Comparison of ENCODE assay signal across 8 mouse cellular contexts in genomic region chr1:135700605-135701004, GRCm38 (mm10). TPM values are rescaled to one million over a fixed set of nuclear protein-coding genes. Genes with fewer than 3 reads are reported as not detected.
DNase-seq lines count a peak whose midpoint lies in the region; ATAC-seq and TF ChIP-seq lines count a peak whose summit lies in the region.

No protein-coding gene starts in this region.

- H3K27me3 ChIP-seq in E14TG2a.4 (ENCODE audit: insufficient read depth, low read length): peaks cover 29% of the 10 kb centered on the region

- peak; percentile 57 for TF ChIP-seq CTCF in E14TG2a.4 (conservative IDR thresholded peaks at IDR 0.05; ENCODE audit: low read length)

- peak; percentile 79 for ATAC-seq in hematopoietic stem cell, adult 5-6 weeks (replicated peaks in 1 of 2; ENCODE audit: insufficient read depth in 1 of 2, low FRiP score in 2 of 2, low TSS enrichment in 1 of 2, low read depth in 1 of 2, poor library complexity in 2 of 2, severe bottlenecking in 2 of 2)

- H3K9me3 ChIP-seq in E14TG2a.4 (ENCODE audit: low read length): peaks cover 3% of the 10 kb centered on the region; the same call in 1 of the 2 replicates

- H3K36me3 ChIP-seq in E14TG2a.4 (ENCODE audit: insufficient read depth, low read length): no peaks in the 10 kb centered on the region

- peaks cover 26% of the 10 kb centered on the region for H3K4me1 ChIP-seq in E14TG2a.4 (replicated peaks; ENCODE audit: low read depth, low read length)

- peak; percentile 77 to 85 for DNase-seq in adrenal gland, postnatal 36 days
- peak; percentile 60 for DNase-seq in fibroblast of lung, adult 2 months (ENCODE audit: low read depth)
- DNase-seq in left cerebral cortex, adult 11 months (ENCODE audit: low spot score): peak; percentile 62
- peak; percentile 56 to 74 for DNase-seq in lung, postnatal 4 days
- DNase-seq in right cerebral cortex, postnatal 10 days (ENCODE audit: low spot score in 2 of 2): peak; percentile 68 to 87
- DNase-seq in urinary bladder, postnatal 4 days (ENCODE audit: low spot score in 2 of 2): peak; percentile 56 to 78

- no peak overlapping the region for H3K4me3 ChIP-seq in E14TG2a.4 (replicated peaks; ENCODE audit: low read length)

RNA-seq across cellular contexts. Expression of gene Csrp1, which starts 19.3 kb away (rescaled TPM):
- 10 to 100 TPM; 73.3 to 99.3 TPM for total RNA-seq in adrenal gland, postnatal 36 days (2021)
- 148 and 162 TPM in 2 replicates for total RNA-seq in hematopoietic stem cell, adult 5-6 weeks (2017)
